Mouse (Mus musculus): Measurements from ENCODE around the gene Cad. TPM values are rescaled to one million over a fixed set of nuclear protein-coding genes. Genes with fewer than 3 reads are reported as not detected.

Cad gene
- polyA plus RNA-seq, 1 experiment from 2014 or later, result 43.4 TPM

DNA sequence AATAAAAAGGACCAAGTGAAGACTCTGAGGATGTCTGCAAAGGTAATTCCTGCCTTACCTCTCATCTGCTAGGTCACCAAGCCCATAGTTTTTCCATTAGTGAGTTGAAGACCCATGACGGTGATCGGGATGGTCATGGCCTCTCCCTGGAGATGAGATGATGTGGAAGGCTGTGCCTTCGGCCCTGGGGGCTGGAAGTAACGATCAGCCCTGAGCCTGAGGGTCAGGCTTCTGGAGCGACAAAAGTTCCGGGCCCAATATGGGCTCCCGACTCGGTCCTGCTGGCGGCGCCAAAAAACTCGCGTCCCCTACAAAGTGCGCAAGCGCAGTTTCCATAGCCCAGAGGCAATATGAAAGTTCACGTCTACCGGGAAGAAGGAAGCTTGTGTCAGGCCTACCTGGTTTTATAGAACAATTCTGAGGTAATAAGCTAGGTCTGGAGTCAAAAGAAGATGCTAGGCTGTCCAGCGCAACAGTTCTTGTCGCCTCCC lies 53.5 kb downstream of the Cad start, which contains the start of gene Slc30a3:
TSS of gene Slc30a3 (minus strand) at position 238 of the 491 bp plus-strand sequence.
- no peak for TF ChIP-seq CTCF (IDR thresholded peaks at IDR 0.05; ENCODE audit: low read depth)
- H3K4me2 ChIP-seq, result no peak within 1 kb of the TSS
- H3K4me1 ChIP-seq (ENCODE audit: insufficient read depth), result no peaks in the 10 kb centered on the region
- no peaks in the 10 kb centered on the region for H3K27me3 ChIP-seq (ENCODE audit: insufficient read depth, low read length)
- H3K36me3 ChIP-seq (ENCODE audit: insufficient read depth), result no peaks in the 10 kb centered on the region
- 88% methylated on average over 18 of the region's 18 CpGs for WGBS
- DNase-seq (no peak), ATAC-seq (ENCODE audit: insufficient read depth) (no peak)
- H3K4me3 ChIP-seq (ENCODE audit: low read depth, low read length), result no peak within 1 kb of the TSS
- H3K27ac ChIP-seq (ENCODE audit: low read depth), result no peak within 1 kb of the TSS
- no peaks in the 10 kb centered on the region for H3K9me3 ChIP-seq (ENCODE audit: low read depth, low read length)
- H3K9ac ChIP-seq, result no peak within 1 kb of the TSS

DNA sequence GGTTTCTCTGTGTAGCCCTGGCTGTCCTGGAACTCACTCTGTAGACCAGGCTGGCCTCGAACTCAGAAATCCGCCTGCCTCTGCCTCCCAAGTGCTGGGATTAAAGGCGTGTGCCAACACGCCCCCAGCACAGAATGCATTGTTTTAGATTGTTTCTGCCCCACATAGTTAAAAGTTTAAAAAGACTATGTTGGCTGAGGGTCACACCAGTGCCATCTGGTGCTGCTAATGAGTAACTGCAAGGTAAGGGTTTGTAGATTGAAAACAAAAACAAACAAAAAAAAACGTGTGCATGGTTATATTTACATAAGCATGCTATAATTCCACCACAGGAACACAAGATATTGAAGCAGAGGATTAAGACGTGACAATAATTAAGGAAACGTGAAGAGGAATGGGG lies 56.2 kb downstream of the Cad start:
- DNase-seq (peak; percentile 42), ATAC-seq (ENCODE audit: insufficient read depth) (no peak)
- H3K36me3 ChIP-seq (ENCODE audit: insufficient read depth), result no peaks in the 10 kb centered on the region
- no peak overlapping the region for H3K27ac ChIP-seq (ENCODE audit: low read depth)
- H3K9ac ChIP-seq, result no peak overlapping the region
- H3K4me1 ChIP-seq (ENCODE audit: insufficient read depth), result no peaks in the 10 kb centered on the region
- H3K27me3 ChIP-seq (ENCODE audit: insufficient read depth, low read length), result no peaks in the 10 kb centered on the region
- no peak overlapping the region for H3K4me3 ChIP-seq (ENCODE audit: low read depth, low read length)
- H3K9me3 ChIP-seq (ENCODE audit: low read depth, low read length), result no peaks in the 10 kb centered on the region
- WGBS, result 30% methylated on average over 7 of the region's 7 CpGs
- no peak overlapping the region for H3K4me2 ChIP-seq
- TF ChIP-seq CTCF (IDR thresholded peaks at IDR 0.05; ENCODE audit: low read depth), result peak; percentile 50

DNA sequence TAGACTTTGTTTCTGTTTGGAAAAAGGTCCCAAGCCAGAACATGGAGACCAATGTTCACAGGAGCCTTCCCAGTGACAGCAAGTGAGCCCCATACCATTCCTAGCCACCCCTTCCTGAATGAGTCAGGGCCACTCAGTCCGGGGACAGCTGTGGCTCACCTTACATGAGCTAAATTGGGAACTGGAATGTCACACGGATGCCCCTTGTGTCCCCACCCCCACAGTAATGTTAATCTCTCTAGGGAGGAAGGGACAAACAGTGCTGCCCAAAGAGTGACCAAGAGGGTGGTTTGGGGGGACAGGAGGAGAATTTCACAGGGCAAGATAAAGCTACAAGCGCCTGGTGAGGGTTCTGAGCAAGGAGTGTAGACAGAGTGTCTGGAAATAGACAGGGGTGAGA lies 61.8 kb downstream of the Cad start, which contains the start of gene Trim54:
TSS of gene Trim54 (plus strand) at position 359 of the 400 bp plus-strand sequence.
- DNase-seq (no peak), ATAC-seq (ENCODE audit: insufficient read depth) (no peak)
- Histone ChIP-seq H3K27ac (ENCODE audit: low read depth) (no peak within 1 kb of the TSS), H3K9ac (no peak within 1 kb of the TSS), H3K9me3 (ENCODE audit: low read depth, low read length) (no peaks in the 10 kb centered on the region), H3K4me2 (no peak within 1 kb of the TSS), H3K4me3 (ENCODE audit: low read depth, low read length) (no peak within 1 kb of the TSS), H3K4me1 (ENCODE audit: insufficient read depth) (no peaks in the 10 kb centered on the region), H3K36me3 (ENCODE audit: insufficient read depth) (no peaks in the 10 kb centered on the region), H3K27me3 (ENCODE audit: insufficient read depth, low read length) (no peaks in the 10 kb centered on the region)
- WGBS, result 32% methylated on average over 3 of the region's 3 CpGs
- TF ChIP-seq CTCF (IDR thresholded peaks at IDR 0.05; ENCODE audit: low read depth), result no peak

DNA sequence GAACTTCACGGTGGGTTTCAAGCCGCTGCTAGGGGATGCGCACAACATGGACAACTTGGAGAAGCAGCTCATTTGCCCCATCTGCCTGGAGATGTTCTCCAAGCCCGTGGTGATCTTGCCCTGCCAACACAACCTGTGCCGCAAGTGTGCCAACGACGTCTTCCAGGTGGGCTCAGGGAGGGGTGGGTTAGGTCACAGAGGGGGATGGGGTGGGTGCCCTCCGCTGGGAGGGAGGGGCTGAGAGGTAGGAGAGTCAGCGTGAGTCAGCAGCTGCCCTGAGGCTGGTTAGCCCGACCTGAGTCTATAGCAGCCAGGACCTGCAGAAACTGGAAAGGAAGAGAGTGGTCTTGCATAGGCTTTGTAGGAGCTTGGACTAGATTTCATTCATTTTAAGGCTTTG lies 62.3 kb downstream of the Cad start:
- Histone ChIP-seq H3K27ac (ENCODE audit: low read depth) (no peak overlapping the region), H3K4me3 (ENCODE audit: low read depth, low read length) (no peak overlapping the region), H3K9ac (no peak overlapping the region), H3K4me2 (no peak overlapping the region), H3K36me3 (ENCODE audit: insufficient read depth) (no peaks in the 10 kb centered on the region), H3K9me3 (ENCODE audit: low read depth, low read length) (no peaks in the 10 kb centered on the region), H3K4me1 (ENCODE audit: insufficient read depth) (no peaks in the 10 kb centered on the region), H3K27me3 (ENCODE audit: insufficient read depth, low read length) (no peaks in the 10 kb centered on the region)
- WGBS, result 20% methylated on average over 10 of the region's 10 CpGs
- no peak for ATAC-seq (ENCODE audit: insufficient read depth)
- TF ChIP-seq CTCF (IDR thresholded peaks at IDR 0.05; ENCODE audit: low read depth), result no peak
- no peak for DNase-seq

DNA sequence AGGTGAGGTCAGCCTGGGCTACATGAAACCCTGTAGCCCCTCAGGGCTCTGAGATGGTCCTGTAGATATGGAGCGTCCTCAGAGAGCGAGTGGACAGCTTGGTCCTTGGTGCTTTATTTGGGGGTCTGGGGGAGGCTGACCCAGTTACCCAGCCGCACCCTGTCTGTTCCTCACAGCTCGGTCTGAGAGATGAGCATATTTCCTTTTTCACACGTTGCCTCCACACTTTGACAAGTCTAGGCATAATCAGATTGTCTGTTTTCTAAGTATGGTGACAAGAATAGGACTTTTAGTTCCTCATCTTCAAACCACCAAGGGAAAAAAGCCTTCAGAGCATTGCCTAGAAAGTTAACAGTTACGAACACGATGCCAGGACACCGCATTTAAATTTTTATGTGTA lies 66.5 kb downstream of the Cad start:
- Histone ChIP-seq H3K4me2 (no peak overlapping the region), H3K27ac (ENCODE audit: low read depth) (no peak overlapping the region), H3K4me1 (ENCODE audit: insufficient read depth) (no peaks in the 10 kb centered on the region), H3K9me3 (ENCODE audit: low read depth, low read length) (no peaks in the 10 kb centered on the region), H3K4me3 (ENCODE audit: low read depth, low read length) (no peak overlapping the region), H3K27me3 (ENCODE audit: insufficient read depth, low read length) (no peaks in the 10 kb centered on the region), H3K36me3 (ENCODE audit: insufficient read depth) (no peaks in the 10 kb centered on the region), H3K9ac (no peak overlapping the region)
- 78% methylated on average over 8 of the region's 8 CpGs for WGBS
- TF ChIP-seq CTCF (IDR thresholded peaks at IDR 0.05; ENCODE audit: low read depth), result no peak
- DNase-seq (no peak), ATAC-seq (ENCODE audit: insufficient read depth) (no peak)

DNA sequence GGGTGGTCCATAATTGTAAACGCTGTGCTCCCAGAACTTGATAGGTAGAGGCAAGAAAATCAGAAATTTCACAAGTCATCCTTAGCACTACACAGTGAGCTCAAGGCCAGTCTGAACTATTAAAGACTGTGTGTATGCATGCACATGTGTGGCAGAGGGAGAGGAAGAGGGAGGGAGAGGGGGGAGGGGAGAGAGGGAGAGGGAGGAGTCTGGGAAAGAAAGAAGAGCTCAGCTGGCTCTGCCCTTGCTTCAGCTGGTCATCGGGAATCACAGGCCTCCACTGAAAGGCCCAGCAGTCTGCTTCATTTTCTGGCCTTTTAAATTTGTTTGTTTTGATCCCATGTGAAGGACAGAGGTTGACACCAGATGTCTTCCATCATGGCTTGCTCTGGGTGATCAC lies 68.9 kb downstream of the Cad start:
- H3K9ac ChIP-seq, result no peak overlapping the region
- no peak for TF ChIP-seq CTCF (IDR thresholded peaks at IDR 0.05; ENCODE audit: low read depth)
- no peaks in the 10 kb centered on the region for H3K27me3 ChIP-seq (ENCODE audit: insufficient read depth, low read length)
- no peaks in the 10 kb centered on the region for H3K36me3 ChIP-seq (ENCODE audit: insufficient read depth)
- DNase-seq, result no peak
- no peak overlapping the region for H3K4me2 ChIP-seq
- H3K27ac ChIP-seq (ENCODE audit: low read depth), result no peak overlapping the region
- WGBS, result 41% methylated on average over 2 of the region's 2 CpGs
- no peaks in the 10 kb centered on the region for H3K9me3 ChIP-seq (ENCODE audit: low read depth, low read length)
- ATAC-seq (ENCODE audit: insufficient read depth), result no peak
- no peaks in the 10 kb centered on the region for H3K4me1 ChIP-seq (ENCODE audit: insufficient read depth)
- H3K4me3 ChIP-seq (ENCODE audit: low read depth, low read length), result no peak overlapping the region

DNA sequence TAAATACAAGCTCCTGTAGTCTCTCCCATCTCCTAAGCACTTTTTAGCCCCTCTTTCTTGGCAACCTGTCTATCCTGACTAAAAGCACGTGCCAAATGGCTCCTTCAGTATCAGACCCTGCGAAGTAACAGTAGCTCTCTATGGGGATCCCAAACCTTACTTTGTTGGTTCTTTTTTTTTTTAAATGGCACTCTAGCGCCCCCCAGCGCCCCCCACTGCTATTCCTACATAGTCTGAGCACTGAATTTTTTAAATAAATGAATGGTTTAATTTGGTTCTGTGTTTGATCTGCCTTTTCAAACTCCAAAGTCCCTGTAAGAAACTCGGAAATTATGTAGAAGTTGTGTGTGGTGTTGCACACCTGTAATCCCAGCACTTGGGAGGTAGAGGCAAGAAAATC lies 71.5 kb downstream of the Cad start:
- WGBS, result 33% methylated on average over 5 of the region's 5 CpGs
- no peak for ATAC-seq (ENCODE audit: insufficient read depth)

More for the DNA sequence above, 71.5 kb downstream of the Cad start:
- H3K27ac ChIP-seq (ENCODE audit: low read depth), result no peak overlapping the region
- no peaks in the 10 kb centered on the region for H3K36me3 ChIP-seq (ENCODE audit: insufficient read depth)
- H3K9me3 ChIP-seq (ENCODE audit: low read depth, low read length), result no peaks in the 10 kb centered on the region
- H3K4me2 ChIP-seq, result no peak overlapping the region
- no peak for DNase-seq
- TF ChIP-seq CTCF (IDR thresholded peaks at IDR 0.05; ENCODE audit: low read depth), result no peak
- no peak overlapping the region for H3K4me3 ChIP-seq (ENCODE audit: low read depth, low read length)
- H3K4me1 ChIP-seq (ENCODE audit: insufficient read depth), result no peaks in the 10 kb centered on the region
- no peaks in the 10 kb centered on the region for H3K27me3 ChIP-seq (ENCODE audit: insufficient read depth, low read length)
- no peak overlapping the region for H3K9ac ChIP-seq

Other genes with a start within 250 kb of the Cad start
- 17.9 and 18.2 TPM in 2 replicates for gene Mapre3, start 240.1 kb upstream of the Cad start, polyA plus RNA-seq (2014; fragmentation: Nextera tagmentation; extraction: Ambion mirVana)
- gene Tmem214, start 186.8 kb upstream of the Cad start, polyA plus RNA-seq (2014; fragmentation: Nextera tagmentation; extraction: Ambion mirVana), result 72.3 and 72.5 TPM in 2 replicates
- 25.2 and 26.0 TPM in 2 replicates for gene Agbl5, start 166.1 kb upstream of the Cad start, polyA plus RNA-seq (2014; fragmentation: Nextera tagmentation; extraction: Ambion mirVana)
- gene Ost4, start 147.0 kb upstream of the Cad start, polyA plus RNA-seq (2014; fragmentation: Nextera tagmentation; extraction: Ambion mirVana), result 472 and 477 TPM in 2 replicates
- gene Emilin1, start 141.4 kb upstream of the Cad start, polyA plus RNA-seq (2014; fragmentation: Nextera tagmentation; extraction: Ambion mirVana), result 162 and 185 TPM in 2 replicates
- gene Khk, start 133.3 kb upstream of the Cad start, polyA plus RNA-seq (2014; fragmentation: Nextera tagmentation; extraction: Ambion mirVana), result 13.0 and 15.0 TPM in 2 replicates
- 2.3 and 2.6 TPM in 2 replicates for gene Cgref1, start 109.2 kb upstream of the Cad start, polyA plus RNA-seq (2014; fragmentation: Nextera tagmentation; extraction: Ambion mirVana)
- 79.8 and 99.6 TPM in 2 replicates for gene Preb, start 94.4 kb upstream of the Cad start, polyA plus RNA-seq (2014; fragmentation: Nextera tagmentation; extraction: Ambion mirVana)
- gene Tcf23, start 86.1 kb upstream of the Cad start, polyA plus RNA-seq (2014; fragmentation: Nextera tagmentation; extraction: Ambion mirVana), result 0.16 and 0.25 TPM in 2 replicates
- 148 and 159 TPM in 2 replicates for gene Atraid, start 6.5 kb upstream of the Cad start, polyA plus RNA-seq (2014; fragmentation: Nextera tagmentation; extraction: Ambion mirVana)
- 7.2 and 8.0 TPM in 2 replicates for gene Slc5a6, start 5.9 kb upstream of the Cad start, polyA plus RNA-seq (2014; fragmentation: Nextera tagmentation; extraction: Ambion mirVana)
- not detected in 2 replicates for gene Dnajc5g, start 51.5 kb downstream of the Cad start, polyA plus RNA-seq (2014; fragmentation: Nextera tagmentation; extraction: Ambion mirVana)
- gene Slc30a3, start 53.5 kb downstream of the Cad start, polyA plus RNA-seq (2014; fragmentation: Nextera tagmentation; extraction: Ambion mirVana), result 0.38 TPM in 1 of 2 replicates, not detected in the other
- 0.30 TPM in 1 of 2 replicates, not detected in the other for gene Trim54, start 61.9 kb downstream of the Cad start, polyA plus RNA-seq (2014; fragmentation: Nextera tagmentation; extraction: Ambion mirVana)
- not detected in 2 replicates for gene Ucn, start 84.0 kb downstream of the Cad start, polyA plus RNA-seq (2014; fragmentation: Nextera tagmentation; extraction: Ambion mirVana)
- gene Mpv17, start 99.5 kb downstream of the Cad start, polyA plus RNA-seq (2014; fragmentation: Nextera tagmentation; extraction: Ambion mirVana), result 55.3 and 58.3 TPM in 2 replicates
- gene Gm29609, start 125.1 kb downstream of the Cad start, polyA plus RNA-seq (2014; fragmentation: Nextera tagmentation; extraction: Ambion mirVana), result 0.68 and 0.92 TPM in 2 replicates
- gene Gtf3c2, start 125.4 kb downstream of the Cad start, polyA plus RNA-seq (2014; fragmentation: Nextera tagmentation; extraction: Ambion mirVana), result 74.1 and 78.6 TPM in 2 replicates
- gene Snx17, start 138.4 kb downstream of the Cad start, polyA plus RNA-seq (2014; fragmentation: Nextera tagmentation; extraction: Ambion mirVana), result 130 and 131 TPM in 2 replicates
- 64.2 and 70.6 TPM in 2 replicates for gene Eif2b4, start 138.7 kb downstream of the Cad start, polyA plus RNA-seq (2014; fragmentation: Nextera tagmentation; extraction: Ambion mirVana)
- gene Zfp513, start 147.5 kb downstream of the Cad start, polyA plus RNA-seq (2014; fragmentation: Nextera tagmentation; extraction: Ambion mirVana), result 5.4 and 7.1 TPM in 2 replicates
- 144 and 148 TPM in 2 replicates for gene Ppm1g, start 165.9 kb downstream of the Cad start, polyA plus RNA-seq (2014; fragmentation: Nextera tagmentation; extraction: Ambion mirVana)
- gene Nrbp1, start 186.1 kb downstream of the Cad start, polyA plus RNA-seq (2014; fragmentation: Nextera tagmentation; extraction: Ambion mirVana), result 158 and 165 TPM in 2 replicates
- gene Gm9970, start 186.5 kb downstream of the Cad start, polyA plus RNA-seq (2014; fragmentation: Nextera tagmentation; extraction: Ambion mirVana), result 0.37 and 0.38 TPM in 2 replicates
- 31.1 and 32.0 TPM in 2 replicates for gene Krtcap3, start 196.9 kb downstream of the Cad start, polyA plus RNA-seq (2014; fragmentation: Nextera tagmentation; extraction: Ambion mirVana)
- 32.3 and 36.4 TPM in 2 replicates for gene Ift172, start 236.3 kb downstream of the Cad start, polyA plus RNA-seq (2014; fragmentation: Nextera tagmentation; extraction: Ambion mirVana)
- gene Fndc4, start 241.3 kb downstream of the Cad start, polyA plus RNA-seq (2014; fragmentation: Nextera tagmentation; extraction: Ambion mirVana), result 58.5 and 68.6 TPM in 2 replicates
- gene Gckr, start 242.7 kb downstream of the Cad start, polyA plus RNA-seq (2014; fragmentation: Nextera tagmentation; extraction: Ambion mirVana), result 0.34 TPM in 1 of 2 replicates, not detected in the other